Mouse (Mus musculus): ENCODE results near the gene Gm28035. TPM values are rescaled to one million over a fixed set of nuclear protein-coding genes. Genes with fewer than 3 reads are reported as not detected.

Gene Gm28035
- polyA plus RNA-seq, 1 experiment from 2014 or later: 0.36 TPM

DNA sequence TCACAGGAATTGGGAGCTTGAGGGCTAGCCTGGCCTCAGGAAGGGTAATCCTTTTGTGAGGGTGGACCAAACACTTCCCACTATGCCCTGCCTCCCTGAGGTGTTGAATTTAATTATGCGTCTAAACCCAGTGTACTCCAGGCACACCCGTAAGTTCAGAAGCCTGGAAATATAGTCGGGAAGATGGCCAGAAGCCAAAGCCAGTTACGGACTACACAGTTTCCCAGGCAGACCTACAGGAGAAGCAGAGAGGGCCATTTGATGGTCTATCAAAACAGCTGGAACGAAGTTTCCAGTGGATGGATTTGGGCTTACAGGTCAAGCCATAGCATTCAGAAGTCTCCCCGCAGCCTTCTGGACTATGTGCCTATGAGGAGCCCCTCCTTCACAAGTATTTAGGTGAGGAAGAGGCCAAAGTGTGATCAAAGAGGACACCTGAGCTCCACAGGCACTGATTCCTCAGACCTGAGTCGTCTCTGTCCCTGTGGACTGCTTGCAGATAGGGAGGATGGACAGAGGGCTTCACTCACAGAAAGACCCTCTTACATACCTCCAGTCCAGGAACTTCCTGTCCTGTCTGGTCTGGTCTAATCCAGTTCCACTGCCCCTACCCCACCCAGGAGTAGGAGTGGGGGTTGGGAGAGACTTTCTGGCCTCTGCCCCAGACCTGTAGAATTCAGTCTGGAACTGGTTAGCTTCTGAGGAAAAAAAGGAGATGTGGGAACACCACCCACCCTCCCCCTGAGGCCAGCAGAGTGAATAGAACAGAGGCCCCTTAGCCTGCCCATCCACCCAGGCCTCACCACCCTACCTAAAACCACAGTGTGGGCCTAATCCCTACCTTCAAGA lies 24.5 kb downstream of the Gm28035 start:
- Histone ChIP-seq H3K4me1 (peaks cover 48% of the 10 kb centered on the region), H3K4me3 (no peak overlapping the region), H3K27me3 (no peaks in the 10 kb centered on the region), H3K9ac (no peak overlapping the region), H3K4me2 (no peak overlapping the region), H3K9me3 (replicated peaks) (no peaks in the 10 kb centered on the region), H3K27ac (peak overlapping the region; percentile 70; the same call in 1 of the 2 replicates), H3K36me3 (ENCODE audit: poor library complexity, severe bottlenecking) (peaks cover 57% of the 10 kb centered on the region)
- ATAC-seq: no peak
- 72% methylated on average over 7 of the region's 7 CpGs for WGBS

DNA sequence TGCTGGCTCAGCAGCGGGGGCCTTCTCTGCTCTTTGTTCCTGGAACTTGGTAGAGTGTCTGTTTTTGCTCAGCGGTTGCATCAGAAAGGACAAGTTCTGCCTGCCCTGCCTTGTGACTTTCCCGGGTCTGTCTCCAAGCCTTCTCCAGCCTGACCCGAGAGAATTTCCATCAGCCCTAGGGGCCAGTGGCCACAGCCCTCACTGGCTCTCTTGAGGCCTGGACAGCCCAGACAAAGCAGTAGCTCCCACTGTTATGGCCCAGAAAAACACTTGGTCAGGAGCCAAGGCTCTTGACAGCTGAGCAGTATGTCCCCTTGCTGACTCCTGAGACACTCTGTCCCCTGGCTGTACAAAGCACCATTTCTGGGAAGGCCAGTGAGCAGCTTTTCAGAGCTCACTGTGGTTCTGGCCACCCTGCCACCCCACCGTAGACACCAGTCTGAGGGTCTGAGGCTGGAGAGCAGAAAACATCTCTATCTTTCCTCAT lies 25.4 kb downstream of the Gm28035 start, which contains the start of gene Phyhd1:
Gene Phyhd1 (plus strand): TSS at position 437 of the 487 bp plus-strand sequence.
- Histone ChIP-seq H3K4me2 (no peak within 1 kb of the TSS), H3K27me3 (no peaks in the 10 kb centered on the region), H3K27ac (peak within 1 kb of the TSS; percentile 70), H3K9ac (peak within 1 kb of the TSS; percentile 22; the same call in 1 of the 2 replicates), H3K4me1 (peaks cover 51% of the 10 kb centered on the region), H3K36me3 (ENCODE audit: poor library complexity, severe bottlenecking) (peaks cover 48% of the 10 kb centered on the region), H3K9me3 (replicated peaks) (no peaks in the 10 kb centered on the region), H3K4me3 (no peak within 1 kb of the TSS)
- WGBS: 38% methylated on average over 5 of the region's 5 CpGs
- no peak for ATAC-seq

DNA sequence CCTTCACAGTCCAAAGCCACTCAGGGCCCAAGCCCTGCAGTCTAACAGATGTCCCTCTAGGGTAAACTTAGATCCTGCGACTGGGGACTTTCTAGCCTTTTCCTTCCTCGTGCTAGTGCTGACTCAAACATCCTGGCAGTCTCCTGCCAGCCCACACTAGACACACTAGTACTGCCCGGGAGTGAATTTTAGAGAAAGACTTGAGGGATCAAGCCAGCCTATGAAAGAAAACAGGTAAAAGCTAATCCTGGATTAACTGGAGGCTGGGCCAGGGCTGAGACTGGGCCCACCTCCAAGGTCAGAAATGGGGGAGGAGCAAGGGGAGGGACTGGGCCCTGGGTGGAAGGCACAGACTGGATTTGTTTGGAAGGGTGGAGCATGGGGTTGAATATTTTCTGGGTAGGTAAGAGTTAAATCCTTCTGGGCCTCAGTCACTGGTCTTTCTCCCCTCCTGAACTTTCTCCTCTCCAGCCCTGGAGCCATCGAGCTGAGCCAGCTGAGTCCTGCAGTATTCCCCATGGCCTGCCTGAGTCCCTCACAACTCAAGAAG lies 26.1 kb downstream of the Gm28035 start:
- no peak for ATAC-seq
- peak overlapping the region; percentile 70 for H3K27ac ChIP-seq
- H3K36me3 ChIP-seq (ENCODE audit: poor library complexity, severe bottlenecking): peaks cover 42% of the 10 kb centered on the region

DNA sequence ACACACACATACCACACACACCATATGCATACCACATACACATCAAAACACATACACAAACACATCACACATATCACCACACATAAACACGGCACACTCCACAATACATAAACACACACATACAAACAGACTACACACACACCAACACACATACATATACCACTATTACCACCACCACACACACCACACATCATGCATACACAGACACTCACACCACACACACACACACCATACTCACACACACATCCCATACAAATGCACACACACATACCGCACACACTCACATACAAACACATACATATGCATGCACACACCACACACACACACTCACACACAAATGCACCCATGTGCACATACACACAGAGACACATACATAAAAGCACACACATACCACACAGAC lies 27.1 kb downstream of the Gm28035 start:
- Histone ChIP-seq H3K9me3 (replicated peaks) (no peaks in the 10 kb centered on the region), H3K4me2 (no peak overlapping the region), H3K4me3 (no peak overlapping the region), H3K27me3 (no peaks in the 10 kb centered on the region), H3K27ac (no peak overlapping the region), H3K4me1 (peaks cover 45% of the 10 kb centered on the region), H3K9ac (no peak overlapping the region), H3K36me3 (ENCODE audit: poor library complexity, severe bottlenecking) (peaks cover 37% of the 10 kb centered on the region)
- 100% methylated on average over 2 of the region's 2 CpGs for WGBS
- ATAC-seq: no peak

More for the DNA sequence above, 26.1 kb downstream of the Gm28035 start:
- WGBS: 17% methylated on average over 4 of the region's 4 CpGs
- H3K9me3 ChIP-seq (replicated peaks): no peaks in the 10 kb centered on the region
- H3K4me1 ChIP-seq: peaks cover 51% of the 10 kb centered on the region
- H3K27me3 ChIP-seq: no peaks in the 10 kb centered on the region
- no peak overlapping the region for H3K4me2 ChIP-seq
- H3K4me3 ChIP-seq: no peak overlapping the region
- no peak overlapping the region for H3K9ac ChIP-seq

DNA sequence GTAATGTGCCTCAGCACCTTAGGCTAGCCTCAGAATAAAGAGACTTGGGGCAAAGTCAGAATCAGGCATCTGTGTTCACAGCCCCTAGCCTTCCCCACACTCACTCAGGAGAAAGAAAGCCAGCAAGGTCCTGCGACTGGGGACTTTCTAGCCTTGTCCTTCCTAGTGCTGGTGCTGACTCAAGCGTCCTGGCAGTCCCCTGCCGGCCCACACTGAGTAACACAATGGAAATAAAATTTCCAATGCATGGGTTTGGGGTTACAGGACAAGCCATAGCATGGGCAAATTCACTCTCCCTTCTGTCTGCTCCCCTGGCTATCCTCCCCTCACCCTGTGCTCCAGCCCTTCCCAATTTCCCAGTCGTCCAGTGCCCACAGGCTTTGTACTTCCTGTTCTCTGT lies 28.0 kb downstream of the Gm28035 start:
- WGBS: 62% methylated on average over 4 of the region's 4 CpGs
- no peak overlapping the region for H3K9ac ChIP-seq
- H3K36me3 ChIP-seq (ENCODE audit: poor library complexity, severe bottlenecking): peaks cover 33% of the 10 kb centered on the region
- H3K27ac ChIP-seq: no peak overlapping the region
- H3K4me1 ChIP-seq: peaks cover 37% of the 10 kb centered on the region
- ATAC-seq: no peak
- no peaks in the 10 kb centered on the region for H3K27me3 ChIP-seq
- H3K9me3 ChIP-seq (replicated peaks): no peaks in the 10 kb centered on the region
- no peak overlapping the region for H3K4me3 ChIP-seq
- H3K4me2 ChIP-seq: no peak overlapping the region

DNA sequence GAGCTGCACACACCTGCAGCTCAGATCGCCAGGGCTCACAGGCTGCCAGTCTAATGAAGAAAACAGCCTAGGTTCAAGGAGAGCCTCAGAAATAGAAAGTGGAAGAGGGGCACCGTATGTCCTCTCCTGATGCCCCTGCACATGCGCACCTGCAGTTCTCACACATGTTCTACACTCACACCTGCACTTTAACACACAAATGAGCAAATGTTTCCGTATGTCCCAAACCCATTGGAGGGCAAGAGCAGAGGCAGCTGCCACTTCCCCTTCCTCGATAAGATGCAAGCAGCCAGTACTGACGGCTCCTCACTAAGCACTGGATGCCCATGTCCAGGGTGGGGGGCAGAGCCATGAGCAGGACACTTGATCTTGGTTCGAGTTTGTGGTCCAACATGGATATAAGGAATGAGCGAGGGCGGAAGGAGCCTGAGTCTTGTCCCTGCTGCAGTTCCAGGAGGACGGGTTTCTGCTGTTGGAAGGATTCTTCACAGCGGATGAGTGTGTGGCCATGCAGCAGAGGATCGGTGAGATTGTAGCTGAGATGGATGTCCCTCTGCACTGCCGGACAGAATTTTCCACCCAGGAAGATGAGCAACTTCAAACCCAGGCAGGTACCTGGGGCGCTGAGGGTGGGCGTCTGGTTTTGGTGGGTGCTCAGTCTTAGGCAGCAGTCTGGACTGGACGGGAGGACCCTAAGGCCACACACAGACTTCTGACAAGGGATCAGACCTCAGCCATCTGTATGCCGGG lies 29.0 kb downstream of the Gm28035 start:
- WGBS: 91% methylated on average over 17 of the region's 17 CpGs
- no peak for ATAC-seq

DNA sequence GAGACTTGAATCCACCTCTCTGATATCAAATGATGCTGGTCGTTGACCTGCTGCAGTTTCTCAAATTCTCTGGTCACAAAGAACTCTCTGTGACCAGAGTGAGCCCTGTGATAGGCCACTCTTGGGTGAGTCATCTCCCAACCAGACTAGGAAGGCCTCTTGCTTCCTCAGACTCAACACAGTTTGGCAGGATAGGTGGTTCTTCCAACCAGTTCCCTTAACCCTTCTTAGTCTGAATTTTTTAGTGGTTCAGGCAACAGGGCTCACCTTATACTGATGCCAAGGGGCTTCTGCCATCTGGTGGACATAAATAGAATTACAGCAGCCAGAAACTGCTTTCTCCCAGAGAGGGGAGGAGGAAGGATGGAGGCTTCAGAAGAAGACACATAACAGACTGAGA lies 29.8 kb downstream of the Gm28035 start:
- 55% methylated on average over 1 of the region's 1 CpGs for WGBS
- Histone ChIP-seq H3K4me1 (peaks cover 21% of the 10 kb centered on the region), H3K4me3 (no peak overlapping the region), H3K9ac (no peak overlapping the region), H3K9me3 (replicated peaks) (no peaks in the 10 kb centered on the region), H3K36me3 (ENCODE audit: poor library complexity, severe bottlenecking) (peaks cover 15% of the 10 kb centered on the region), H3K27me3 (no peaks in the 10 kb centered on the region), H3K27ac (no peak overlapping the region), H3K4me2 (no peak overlapping the region)
- peak; percentile 65 for ATAC-seq

More for the DNA sequence above, 29.0 kb downstream of the Gm28035 start:
- H3K27ac ChIP-seq: no peak overlapping the region; the same call in 1 of the 2 replicates
- H3K36me3 ChIP-seq (ENCODE audit: poor library complexity, severe bottlenecking): peaks cover 22% of the 10 kb centered on the region
- no peaks in the 10 kb centered on the region for H3K9me3 ChIP-seq (replicated peaks)
- peaks cover 27% of the 10 kb centered on the region for H3K4me1 ChIP-seq
- no peaks in the 10 kb centered on the region for H3K27me3 ChIP-seq
- no peak overlapping the region for H3K4me3 ChIP-seq
- H3K9ac ChIP-seq: no peak overlapping the region
- no peak overlapping the region for H3K4me2 ChIP-seq

DNA sequence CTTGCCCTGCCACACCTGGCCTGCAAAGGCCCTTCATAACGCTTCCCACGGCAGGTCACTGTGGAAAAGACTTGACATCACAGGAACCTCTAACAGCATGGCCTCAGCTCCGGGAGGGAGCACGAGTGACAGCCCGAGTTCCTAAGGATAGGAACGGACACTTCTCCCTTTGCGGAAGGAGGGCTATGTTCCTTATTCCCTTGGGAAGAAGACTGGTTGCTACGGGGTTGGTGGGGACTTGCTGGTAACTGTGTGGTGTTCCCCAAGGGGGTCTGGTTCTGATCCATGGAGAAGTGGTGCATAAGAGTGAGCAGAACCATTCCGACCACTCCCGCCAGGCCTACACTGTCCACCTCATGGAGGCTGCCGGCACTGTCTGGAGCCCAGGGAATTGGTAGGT lies 40.4 kb downstream of the Gm28035 start, which contains the start of gene Gm28038:
Gene Gm28038 (plus strand): TSS at position 301 of the 400 bp plus-strand sequence.
- peaks cover 11% of the 10 kb centered on the region for H3K4me1 ChIP-seq
- ATAC-seq: no peak
- no peak within 1 kb of the TSS for H3K4me2 ChIP-seq
- 93% methylated on average over 11 of the region's 11 CpGs for WGBS
- no peak within 1 kb of the TSS for H3K27ac ChIP-seq
- H3K9me3 ChIP-seq (replicated peaks): no peaks in the 10 kb centered on the region
- peaks cover 32% of the 10 kb centered on the region; the same call in 1 of the 2 replicates for H3K36me3 ChIP-seq (ENCODE audit: poor library complexity, severe bottlenecking)
- no peak within 1 kb of the TSS for H3K4me3 ChIP-seq
- no peak within 1 kb of the TSS for H3K9ac ChIP-seq
- H3K27me3 ChIP-seq: no peaks in the 10 kb centered on the region

DNA sequence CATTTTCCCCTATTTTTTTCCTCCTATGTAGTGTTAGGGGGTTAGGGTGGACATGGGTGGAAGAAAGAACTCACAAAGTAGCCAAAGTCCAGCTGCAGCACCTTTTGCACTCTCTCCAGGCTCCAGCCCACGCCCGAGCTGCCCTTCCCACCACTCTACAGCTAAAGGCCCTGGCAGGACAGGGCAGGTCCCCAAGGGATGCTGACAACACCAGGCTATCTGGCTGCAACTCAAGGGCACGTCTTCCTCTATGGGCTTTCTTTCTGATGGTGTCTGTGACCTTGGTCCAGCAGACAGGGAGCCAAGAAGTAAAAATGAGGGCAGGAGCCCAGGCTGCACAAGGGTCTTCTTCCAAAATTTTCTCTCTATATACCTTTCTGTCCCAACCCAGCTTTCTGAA lies 41.3 kb downstream of the Gm28035 start:
- H3K36me3 ChIP-seq (ENCODE audit: poor library complexity, severe bottlenecking): peaks cover 32% of the 10 kb centered on the region; the same call in 1 of the 2 replicates
- no peak for ATAC-seq
- no peaks in the 10 kb centered on the region for H3K9me3 ChIP-seq (replicated peaks)
- H3K4me1 ChIP-seq: peaks cover 11% of the 10 kb centered on the region
- H3K4me2 ChIP-seq: no peak overlapping the region
- no peak overlapping the region for H3K27ac ChIP-seq
- no peaks in the 10 kb centered on the region for H3K27me3 ChIP-seq
- H3K4me3 ChIP-seq: no peak overlapping the region
- WGBS: 81% methylated on average over 3 of the region's 3 CpGs
- no peak overlapping the region for H3K9ac ChIP-seq

DNA sequence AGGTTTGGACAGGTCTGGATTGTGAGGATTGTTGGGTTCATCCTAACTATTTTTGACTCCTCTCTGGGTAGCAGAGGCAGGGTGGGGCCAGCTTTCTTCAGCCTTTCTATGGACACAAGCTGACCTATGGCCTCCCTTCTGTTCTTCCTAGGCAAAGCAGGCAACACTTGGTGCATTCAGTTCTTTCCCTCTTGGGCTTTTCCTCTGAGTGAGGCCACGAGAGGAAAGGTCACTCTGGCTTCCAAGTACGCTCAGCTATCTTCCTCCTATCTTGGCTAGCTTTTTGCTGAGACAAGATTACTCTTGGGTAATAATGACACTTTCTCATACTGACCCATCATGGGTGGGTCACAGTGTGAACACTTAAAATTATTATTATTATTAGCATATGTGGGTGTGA lies 42.8 kb downstream of the Gm28035 start:
- H3K4me3 ChIP-seq: no peak overlapping the region
- no peak overlapping the region for H3K4me2 ChIP-seq
- no peak overlapping the region for H3K9ac ChIP-seq
- H3K4me1 ChIP-seq: peaks cover 24% of the 10 kb centered on the region
- no peak overlapping the region for H3K27ac ChIP-seq
- no peak for ATAC-seq
- 88% methylated on average over 2 of the region's 2 CpGs for WGBS
- H3K36me3 ChIP-seq (ENCODE audit: poor library complexity, severe bottlenecking): peaks cover 22% of the 10 kb centered on the region; the same call in 1 of the 2 replicates
- no peaks in the 10 kb centered on the region for H3K9me3 ChIP-seq (replicated peaks)
- H3K27me3 ChIP-seq: no peaks in the 10 kb centered on the region

DNA sequence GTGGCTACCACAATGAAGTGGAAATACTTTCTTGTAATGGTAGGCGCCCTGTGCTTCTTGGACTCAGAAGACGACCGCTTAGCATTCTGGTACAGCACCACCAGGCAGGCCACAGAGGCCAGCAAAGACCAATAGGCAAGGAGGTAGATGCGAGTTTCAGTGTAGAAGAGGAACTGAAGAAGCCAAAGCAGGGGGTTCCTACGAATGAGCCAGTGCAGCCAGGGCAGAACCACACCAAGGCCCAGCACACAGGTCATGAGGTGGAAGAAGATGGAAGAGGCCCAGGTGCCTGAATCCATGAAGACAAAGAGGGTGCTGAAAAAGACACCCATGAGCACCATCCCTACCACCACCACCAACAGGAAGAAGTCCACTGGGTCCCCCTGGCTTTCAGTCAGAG lies 44.6 kb downstream of the Gm28035 start:
- 93% methylated on average over 5 of the region's 5 CpGs for WGBS
- Histone ChIP-seq H3K27me3 (no peaks in the 10 kb centered on the region), H3K4me3 (peak overlapping the region; percentile 95), H3K36me3 (ENCODE audit: poor library complexity, severe bottlenecking) (peaks cover 18% of the 10 kb centered on the region; the same call in 1 of the 2 replicates), H3K4me1 (peaks cover 24% of the 10 kb centered on the region), H3K27ac (no peak overlapping the region), H3K9ac (no peak overlapping the region), H3K9me3 (replicated peaks) (no peaks in the 10 kb centered on the region), H3K4me2 (peak overlapping the region; percentile 99)
- ATAC-seq: no peak

Measured in forebrain, embryonic 13.5 days (tissue).